Mouse (Mus musculus) liver, embryonic 11.5 days (tissue): ENCODE measurements around the gene Ddx3x. TPM values are rescaled to one million over a fixed set of nuclear protein-coding genes. Genes with fewer than 3 reads are reported as not detected.
"Not testable (repeated sequence)": the region's sequence is repeated elsewhere in the genome, so short reads cannot be mapped to it uniquely, and the experiment has no call there.

Experiments used
- ATAC-seq: fragments of 200-750 bp; cut with Nextera tagmentation; replicated peaks from 2 replicates; pipeline ENCODE4 v1.8.0; 2017; ENCODE audit warnings: moderate number of reproducible peaks, mild to moderate bottlenecking, moderate TSS enrichment, moderate library complexity; ENCODE audit not compliant: low FRiP score
- DNase-seq: peaks from one replicate; pipeline ENCODE4 v3.0.0-alpha.2; 2017; ENCODE audit warnings: low spot score
- H3K27ac ChIP-seq: fragments of 300-500 bp; sonication (generic); 2 replicates; pipeline ENCODE4 v1.5.1; 2014; ENCODE audit warnings: mild to moderate bottlenecking, low read depth, low read length, control low read depth
- H3K27me3 ChIP-seq: fragments of 300-500 bp; sonication (generic); replicated peaks from 2 replicates; pipeline ENCODE4 v1.6.1; 2014; ENCODE audit warnings: low read length, mixed read lengths; ENCODE audit not compliant: control insufficient read depth, insufficient read depth
- H3K36me3 ChIP-seq: fragments of 300-500 bp; sonication (generic); 2 replicates; pipeline ENCODE4 v1.6.1; 2014; ENCODE audit warnings: mild to moderate bottlenecking, low read length, moderate library complexity, mixed read lengths; ENCODE audit not compliant: control insufficient read depth, insufficient read depth
- H3K4me1 ChIP-seq: fragments of 300-500 bp; sonication (generic); replicated peaks from 2 replicates; pipeline ENCODE4 v1.6.1; 2014; ENCODE audit warnings: low read length, mixed read lengths; ENCODE audit not compliant: control insufficient read depth, insufficient read depth
- H3K4me2 ChIP-seq: fragments of 300-500 bp; sonication (generic); 2 replicates; pipeline ENCODE4 v1.6.1; 2014; ENCODE audit warnings: mild to moderate bottlenecking, control low read depth, moderate library complexity
- H3K4me3 ChIP-seq: fragments of 300-500 bp; sonication (generic); 2 replicates; pipeline ENCODE4 v1.5.1; 2014; ENCODE audit warnings: low read depth, low read length, control low read depth
- H3K9ac ChIP-seq: fragments of 300-500 bp; sonication (generic); 2 replicates; pipeline ENCODE4 v1.6.1; 2014; ENCODE audit warnings: low read depth, low read length, control low read depth
- H3K9me3 ChIP-seq: fragments of 300-500 bp; sonication (generic); 2 replicates; pipeline ENCODE4 v1.6.1; 2016; ENCODE audit warnings: low read length, inconsistent platforms, mixed read lengths; ENCODE audit not compliant: control insufficient read depth
- WGBS: fragments of 180-500 bp; shearing (Covaris S2); extraction: QIAGEN DNeasy Blood & Tissue Kit; methylation state at CpG from one replicate; pipeline ENCODE4 v1.1.7; 2014; 5-methylcytosine and 5-hydroxymethylcytosine counted together
- polyA plus RNA-seq: library from polyadenylated mRNA; unstranded; fragments of >200 nt; fragmentation: Nextera tagmentation; extraction: Ambion mirVana; gene quantifications from 2 replicates; pipeline ENCODE4 v1.2.1, GENCODE M21; 2014

Gene Ddx3x
- polyA plus RNA-seq, 1 experiment from 2014 or later: 136 TPM

DNA sequence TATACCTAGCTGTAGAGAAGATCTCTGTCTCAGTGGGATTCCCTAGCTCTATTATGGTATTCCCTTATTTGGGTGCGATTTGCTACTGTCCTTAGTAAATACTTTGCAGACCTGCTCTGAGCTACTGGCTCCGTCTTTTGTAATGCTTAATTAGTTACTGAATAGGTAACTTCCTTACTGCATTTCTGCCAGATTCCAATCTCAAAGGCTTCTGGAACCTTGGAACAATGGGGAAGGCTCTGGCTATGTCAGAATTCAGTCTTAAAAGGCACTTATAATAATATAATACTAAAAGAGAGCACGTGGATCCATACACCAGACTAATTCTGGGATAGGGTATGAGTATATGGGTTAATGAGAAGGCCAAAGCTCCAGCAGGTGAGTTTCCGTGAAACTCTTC, 15.5 kb downstream of the Ddx3x start:
- not testable (repeated sequence) for H3K4me1 ChIP-seq
- WGBS: 45% methylated on average over 4 of the region's 4 CpGs

GRCm38 (mm10) chrX:13306190-13306589, 25.4 kb downstream of the Ddx3x start:
- no peak for ATAC-seq
- Histone ChIP-seq H3K4me3 (no peak overlapping the region), H3K27ac (no peak overlapping the region), H3K9me3 (no peaks in the 10 kb centered on the region), H3K4me1 (no peaks in the 10 kb centered on the region), H3K9ac (no peak overlapping the region), H3K4me2 (no peak overlapping the region), H3K36me3 (no peaks in the 10 kb centered on the region), H3K27me3 (no peaks in the 10 kb centered on the region)
- DNase-seq: no peak
- 74% methylated on average over 3 of the region's 3 CpGs for whole genome bisulfite sequencing

More for the DNA sequence above, 15.5 kb downstream of the Ddx3x start:
- H3K9me3 ChIP-seq, ATAC-seq, H3K27me3 ChIP-seq, H3K27ac ChIP-seq, H3K9ac ChIP-seq, DNase-seq, H3K4me2 ChIP-seq, H3K36me3 ChIP-seq, H3K4me3 ChIP-seq: not testable (repeated sequence)

- ATAC-seq (no peak), DNase-seq (no peak)
- Histone ChIP-seq H3K36me3 (no peaks in the 10 kb centered on the region), H3K4me1 (no peaks in the 10 kb centered on the region), H3K9ac (no peak overlapping the region), H3K27ac (no peak overlapping the region), H3K9me3 (no peaks in the 10 kb centered on the region), H3K4me2 (no peak overlapping the region), H3K4me3 (no peak overlapping the region), H3K27me3 (peaks cover 3% of the 10 kb centered on the region; the same call in 1 of the 2 replicates)
- WGBS: 49% methylated on average over 4 of the region's 4 CpGs
Observed at GRCm38 (mm10) chrX:13311396-13311795, 30.6 kb downstream of the Ddx3x start.

DNA sequence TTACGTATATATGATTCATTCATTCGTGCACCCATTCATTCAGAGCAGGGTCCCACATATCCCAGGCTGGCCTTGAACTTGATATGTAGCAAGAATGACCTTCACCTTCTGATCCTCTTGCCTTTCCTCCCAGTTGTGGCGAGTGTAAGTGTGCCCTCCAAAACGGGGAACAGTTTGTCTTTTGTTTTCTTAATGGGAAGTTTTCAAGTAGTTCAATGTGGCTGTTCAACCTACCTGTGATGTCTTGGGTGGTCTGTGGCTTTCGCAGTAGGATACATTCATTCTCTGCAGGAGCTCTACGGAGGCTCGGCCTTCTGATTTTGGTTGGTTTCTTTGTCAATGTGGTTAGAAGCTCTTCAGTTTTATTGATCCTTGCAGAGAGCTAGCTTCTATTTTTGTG, 48.8 kb downstream of the Ddx3x start:
- DNase-seq (no peak), ATAC-seq (no peak)
- H3K9ac ChIP-seq: no peak overlapping the region
- peaks cover 5% of the 10 kb centered on the region; the same call in 1 of the 2 replicates for H3K27me3 ChIP-seq
- no peaks in the 10 kb centered on the region for H3K4me1 ChIP-seq
- no peak overlapping the region for H3K4me3 ChIP-seq
- H3K27ac ChIP-seq: no peak overlapping the region
- no peak overlapping the region for H3K4me2 ChIP-seq
- H3K36me3 ChIP-seq: no peaks in the 10 kb centered on the region
- 79% methylated on average over 7 of the region's 7 CpGs for WGBS
- no peaks in the 10 kb centered on the region for H3K9me3 ChIP-seq

Other genes with a start within 250 kb of the Ddx3x start
- 34.6 and 39.1 TPM in 2 replicates for gene Usp9x, start 209.5 kb upstream of the Ddx3x start, polyA plus RNA-seq
- gene Nyx, start 185.1 kb downstream of the Ddx3x start, polyA plus RNA-seq: 0.04 TPM in 1 of 2 replicates, not detected in the other